Mouse (Mus musculus) adrenal gland, adult 18-20 months (tissue): ENCODE results near the gene Slc35a3. TPM values are rescaled to one million over a fixed set of nuclear protein-coding genes. Genes with fewer than 3 reads are reported as not detected.

ENCODE experiments used
- DNase-seq, 2 experiments: peaks; one replicate each; pipeline ENCODE4 v3.0.0; 2021 to 2022; ENCODE audit warnings: low spot score in 2 of 2
- total RNA-seq, 2 experiments: library from RNA; stranded (reverse); gene quantifications; 1 replicate in 1 of 2; 2 replicates in 1 of 2; pipeline ENCODE4 v1.2.3; 2021

Slc35a3 gene
- total RNA-seq, 2 experiments from 2014 or later, result 18.6 to 24.4 TPM

GRCm38 (mm10) chr3:116642373-116642772 is 70.3 kb downstream of the Slc35a3 start:
- no peak for DNase-seq

DNA sequence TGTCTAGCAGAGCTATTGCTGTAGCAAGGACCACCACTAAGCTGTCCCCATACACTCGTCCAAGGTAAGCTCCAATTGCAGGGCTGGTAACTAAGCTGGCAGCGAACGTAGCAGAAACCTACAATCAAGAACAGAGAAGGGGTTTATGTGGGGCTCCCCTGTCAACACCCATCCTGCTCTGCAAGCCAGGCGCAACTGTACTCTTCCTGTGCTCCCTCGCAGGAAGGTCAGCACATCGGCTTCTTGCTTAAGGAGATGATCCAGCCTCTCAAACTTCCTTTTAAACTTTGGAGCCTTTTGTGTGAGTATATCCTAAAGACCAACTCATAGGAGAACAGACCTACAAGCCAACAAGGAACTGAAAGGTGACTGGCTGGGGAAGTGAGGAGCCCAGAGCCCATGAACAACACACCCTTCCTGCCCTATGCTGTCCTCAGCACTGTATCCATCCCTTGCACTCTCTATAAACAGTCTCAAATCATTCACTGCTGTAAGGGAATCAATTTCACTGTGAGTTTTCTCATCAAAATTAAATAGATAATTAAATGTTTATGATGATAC is 70.7 kb downstream of the Slc35a3 start:
- no peak for DNase-seq

DNA sequence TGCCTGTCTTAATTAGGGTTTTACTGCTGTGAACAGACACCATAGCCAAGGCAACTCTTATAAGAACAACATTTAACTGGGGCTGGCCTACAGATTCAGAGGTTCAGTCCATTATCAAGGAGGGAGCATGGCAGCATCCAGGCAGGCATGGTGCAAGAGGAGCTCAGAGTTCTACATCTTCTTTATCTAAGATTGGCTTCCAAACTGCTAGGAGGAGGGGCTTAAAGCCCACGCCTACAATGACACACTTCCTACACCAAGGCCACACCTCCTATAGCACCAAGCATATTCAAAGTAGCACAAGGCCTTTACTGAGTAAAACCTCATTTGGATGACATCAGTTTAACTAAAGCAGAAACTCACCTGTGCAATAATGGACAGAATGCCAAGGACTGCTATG is 72.6 kb downstream of the Slc35a3 start:
- DNase-seq, result no peak

DNA sequence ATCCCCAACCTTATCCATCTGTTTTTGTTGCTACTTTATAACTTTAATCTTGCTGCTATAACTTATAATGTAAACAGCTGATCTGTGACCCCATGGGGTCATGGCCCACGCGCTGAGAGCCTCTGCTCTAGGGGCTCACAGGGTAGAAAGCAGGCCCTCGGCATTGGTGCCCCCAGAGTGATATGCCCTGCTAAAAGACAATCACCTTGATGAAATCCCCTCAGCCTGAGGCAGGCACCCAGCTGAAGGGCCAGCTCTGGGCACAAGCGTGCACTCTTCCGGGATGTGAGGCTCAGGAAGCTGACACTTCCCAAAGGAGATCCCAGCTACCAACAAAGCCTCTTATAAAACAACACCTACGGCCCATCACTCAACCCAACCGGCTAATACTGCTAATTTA is 74.1 kb downstream of the Slc35a3 start:
- no peak for DNase-seq

DNA sequence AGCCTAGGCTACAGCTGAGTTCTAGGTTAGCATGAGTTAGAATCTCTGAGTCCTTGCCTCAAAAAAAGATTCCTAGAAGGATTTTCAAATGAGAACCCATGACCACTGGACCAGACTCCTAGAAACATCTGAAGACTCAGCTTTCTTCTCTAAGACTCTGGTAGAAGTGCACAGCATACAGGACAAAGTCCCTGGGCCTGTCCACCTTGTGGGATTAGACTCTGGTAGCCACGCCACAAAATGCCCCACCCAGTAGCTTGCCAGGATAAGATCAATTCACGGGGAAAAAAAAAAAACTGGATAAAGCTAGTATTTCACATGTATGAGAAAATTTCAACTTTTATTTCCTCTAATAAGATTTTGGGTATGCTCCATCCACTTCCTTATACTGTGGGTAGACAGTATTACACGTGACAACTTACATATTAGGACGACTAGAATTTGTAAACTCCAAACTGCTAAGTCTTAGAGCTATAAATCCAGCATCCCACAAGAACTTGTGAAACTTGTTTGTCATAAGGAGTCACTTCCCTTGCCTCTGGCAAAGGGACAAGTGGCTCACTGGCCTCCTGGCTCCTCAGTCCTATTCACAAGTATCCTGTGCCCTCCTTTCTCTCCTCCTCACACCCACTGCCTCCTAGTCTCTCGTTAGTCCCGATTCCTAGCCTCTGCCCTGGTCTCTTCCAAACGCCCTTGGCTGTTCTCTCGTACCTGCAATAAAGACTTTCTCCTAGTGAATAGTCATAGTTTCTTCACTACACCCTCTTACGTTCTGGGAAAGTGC is 74.7 kb downstream of the Slc35a3 start:
- no peak for DNase-seq

DNA sequence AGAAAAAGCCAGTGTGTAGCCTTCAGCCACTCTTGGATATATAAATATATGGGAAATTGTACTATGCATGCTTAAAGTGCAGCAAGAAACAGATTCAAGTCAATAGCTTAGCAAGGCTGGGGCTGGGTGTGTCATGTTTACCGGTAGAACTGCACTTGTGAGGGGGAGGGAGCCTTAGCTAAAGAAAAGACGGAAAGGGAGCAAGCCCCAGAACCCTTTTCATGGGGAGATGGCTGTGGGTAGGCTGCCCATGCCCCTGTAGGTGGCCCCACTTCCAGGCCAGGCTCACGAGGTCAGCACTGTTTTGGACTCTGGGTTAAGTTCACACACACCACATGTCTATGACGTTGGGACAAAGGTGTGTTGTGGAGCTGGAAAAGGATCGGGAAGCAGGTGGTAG is 76.8 kb downstream of the Slc35a3 start:
- no peak for DNase-seq

GRCm38 (mm10) chr3:116634853-116635252 is 77.8 kb downstream of the Slc35a3 start:
- no peak for DNase-seq

DNA sequence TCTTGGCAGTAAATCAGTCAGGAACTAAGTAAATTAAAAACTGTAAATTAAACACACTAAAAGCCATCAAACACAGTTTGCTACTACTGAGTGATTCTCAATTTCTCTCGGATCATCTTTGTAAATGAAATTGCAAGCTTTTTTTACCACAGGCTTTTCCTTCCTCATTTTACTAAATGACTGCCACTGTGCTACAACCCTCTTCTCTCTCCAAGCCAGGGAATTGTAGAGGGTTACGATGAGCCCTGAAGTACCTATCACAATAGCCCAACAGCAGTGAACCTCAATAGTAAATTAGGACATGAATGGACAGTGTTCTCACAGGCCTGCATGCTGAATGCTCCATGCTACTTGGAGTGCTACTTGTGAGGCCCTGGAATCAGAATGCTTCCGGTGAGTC is 78.5 kb downstream of the Slc35a3 start:
- no peak for DNase-seq

GRCm38 (mm10) chr3:116632971-116633370 is 79.7 kb downstream of the Slc35a3 start:
- no peak for DNase-seq

- DNase-seq, result no peak
Observed at GRCm38 (mm10) chr3:116631459-116631858, 81.2 kb downstream of the Slc35a3 start.

GRCm38 (mm10) chr3:116622641-116623040 is 90.0 kb downstream of the Slc35a3 start:
- no peak for DNase-seq

GRCm38 (mm10) chr3:116620636-116621370 is 91.8 kb downstream of the Slc35a3 start:
- DNase-seq, result no peak

Other genes starting within 250 kb of the Slc35a3 start
- gene Rtca, start 204.6 kb downstream of the Slc35a3 start, total RNA-seq, result 10 to 100 TPM; 30.6 to 32.4 TPM
- gene Dbt, start 199.8 kb downstream of the Slc35a3 start, total RNA-seq, result 10 to 100 TPM; 65.6 to 74.1 TPM
- gene Lrrc39, start 149.9 kb downstream of the Slc35a3 start, total RNA-seq, result 1 to 10 TPM; 1.8 to 9.0 TPM
- 1 to 10 TPM; 1.4 to 1.9 TPM for gene Sass6, start 117.8 kb downstream of the Slc35a3 start, total RNA-seq
- gene Trmt13, start 98.2 kb downstream of the Slc35a3 start, total RNA-seq, result 10 to 100 TPM; 10.2 to 12.7 TPM
- gene Mfsd14a, start 50.2 kb downstream of the Slc35a3 start, total RNA-seq, result 10 to 100 TPM; 51.6 to 64.6 TPM
- gene Gm43191, start 31.6 kb downstream of the Slc35a3 start, total RNA-seq, result not detected
- gene Agl, start 95.3 kb upstream of the Slc35a3 start, total RNA-seq, result 10 to 100 TPM; 50.4 to 61.2 TPM
- 10 to 100 TPM in 1 of 2 experiments, 1 to 10 TPM in 1; 5.0 to 19.6 TPM for gene Frrs1, start 146.6 kb upstream of the Slc35a3 start, total RNA-seq